Mouse (Mus musculus) spleen, postnatal 14 days (tissue): Measurements from ENCODE around the gene Spef1.

Source experiments
- DNase-seq, 2 experiments: peaks; one replicate each; pipeline ENCODE4 v3.0.0; 2021 to 2022; ENCODE audit warnings: low spot score in 2 of 2

The Spef1 gene

GRCm38 (mm10) chr2:131142592-131142991 lies 44.5 kb downstream of the Spef1 start:
- DNase-seq = peak; percentile 71 to 83

- DNase-seq = no peak
Observed at GRCm38 (mm10) chr2:131141336-131141986, 45.6 kb downstream of the Spef1 start.

GRCm38 (mm10) chr2:131140533-131140905 lies 46.6 kb downstream of the Spef1 start:
- no peak for DNase-seq

- DNase-seq = no peak
Observed at GRCm38 (mm10) chr2:131139886-131140532, 47.1 kb downstream of the Spef1 start.

GRCm38 (mm10) chr2:131139287-131139686 lies 47.8 kb downstream of the Spef1 start:
- DNase-seq = no peak

GRCm38 (mm10) chr2:131138760-131139159 lies 48.3 kb downstream of the Spef1 start:
- no peak for DNase-seq

GRCm38 (mm10) chr2:131138296-131138695 lies 48.8 kb downstream of the Spef1 start:
- DNase-seq = no peak

- DNase-seq = peak; percentile 43 to 50
Observed at GRCm38 (mm10) chr2:131135521-131136139, 51.5 kb downstream of the Spef1 start.

- DNase-seq = no peak
Observed at GRCm38 (mm10) chr2:131134826-131135400, 52.2 kb downstream of the Spef1 start.

GRCm38 (mm10) chr2:131134381-131134780 lies 52.7 kb downstream of the Spef1 start:
- no peak for DNase-seq

- DNase-seq = no peak
Observed at GRCm38 (mm10) chr2:131132930-131133547, 54.0 kb downstream of the Spef1 start, which contains the start of gene Gm11037. TSS of gene Gm11037 (plus strand) at chr2:131133497.

- no peak for DNase-seq
Observed at GRCm38 (mm10) chr2:131132111-131132888, 54.8 kb downstream of the Spef1 start.

GRCm38 (mm10) chr2:131130849-131131248 lies 56.2 kb downstream of the Spef1 start:
- no peak for DNase-seq

GRCm38 (mm10) chr2:131129836-131130235 lies 57.2 kb downstream of the Spef1 start:
- no peak for DNase-seq

- no peak for DNase-seq
Observed at GRCm38 (mm10) chr2:131128636-131129157, 58.4 kb downstream of the Spef1 start.

GRCm38 (mm10) chr2:131128211-131128610 lies 58.9 kb downstream of the Spef1 start:
- no peak for DNase-seq

- DNase-seq = no peak
Observed at GRCm38 (mm10) chr2:131127161-131127730, 59.8 kb downstream of the Spef1 start, which contains the start of gene Hspa12b. TSS of gene Hspa12b (plus strand) at chr2:131127280.

- no peak for DNase-seq
Observed at GRCm38 (mm10) chr2:131125964-131126815, 60.9 kb downstream of the Spef1 start.

GRCm38 (mm10) chr2:131125157-131125963 lies 61.7 kb downstream of the Spef1 start:
- no peak for DNase-seq
